Mouse (Mus musculus) hindbrain, embryonic 13.5 days (tissue): ENCODE data around the gene Hoxa6. TPM values are rescaled to one million over a fixed set of nuclear protein-coding genes. Genes with fewer than 3 reads are reported as not detected.

ENCODE experiments used
- ATAC-seq: fragments of 200-750 bp; cut with Nextera tagmentation; 2 replicates; pipeline ENCODE4 v1.8.0; 2017; ENCODE audit warnings: moderate TSS enrichment; ENCODE audit not compliant: low FRiP score
- H3K27ac ChIP-seq: fragments of 300-500 bp; sonication (generic); 2 replicates; pipeline ENCODE4 v1.5.1; 2015; ENCODE audit warnings: inconsistent platforms, mild to moderate bottlenecking, moderate library complexity
- H3K27me3 ChIP-seq: fragments of 300-500 bp; sonication (generic); 2 replicates; pipeline ENCODE4 v1.6.1; 2015; ENCODE audit warnings: mild to moderate bottlenecking, inconsistent platforms
- H3K36me3 ChIP-seq: fragments of 300-500 bp; sonication (generic); 2 replicates; pipeline ENCODE4 v1.6.1; 2015; ENCODE audit warnings: mild to moderate bottlenecking, inconsistent platforms
- H3K4me1 ChIP-seq: fragments of 300-500 bp; sonication (generic); replicated peaks from 2 replicates; pipeline ENCODE4 v1.6.1; 2015; ENCODE audit warnings: inconsistent platforms
- H3K4me2 ChIP-seq: fragments of 300-500 bp; sonication (generic); 2 replicates; pipeline ENCODE4 v1.6.1; 2015; ENCODE audit warnings: inconsistent platforms, mild to moderate bottlenecking, moderate library complexity
- H3K4me3 ChIP-seq: fragments of 300-500 bp; sonication (generic); 2 replicates; pipeline ENCODE4 v1.5.1; 2015; ENCODE audit warnings: mild to moderate bottlenecking, inconsistent platforms
- H3K9ac ChIP-seq: fragments of 300-500 bp; sonication (generic); 2 replicates; pipeline ENCODE4 v1.6.1; 2015; ENCODE audit warnings: mild to moderate bottlenecking, inconsistent platforms
- H3K9me3 ChIP-seq: fragments of 300-500 bp; sonication (generic); 2 replicates; pipeline ENCODE4 v1.6.1; 2016; ENCODE audit warnings: inconsistent platforms
- WGBS: fragments of 180-500 bp; shearing (Covaris S2); methylation state at CpG from one replicate; pipeline ENCODE4 v1.1.7; 2015; 5-methylcytosine and 5-hydroxymethylcytosine counted together
- polyA plus RNA-seq: library from polyadenylated mRNA; unstranded; fragments of >200 nt; fragmentation: Nextera tagmentation; extraction: Ambion mirVana; gene quantifications from 2 replicates; pipeline ENCODE4 v1.2.1, GENCODE M21; 2015

Hoxa6 gene
- polyA plus RNA-seq, 1 experiment from 2014 or later: 28.0 TPM

DNA sequence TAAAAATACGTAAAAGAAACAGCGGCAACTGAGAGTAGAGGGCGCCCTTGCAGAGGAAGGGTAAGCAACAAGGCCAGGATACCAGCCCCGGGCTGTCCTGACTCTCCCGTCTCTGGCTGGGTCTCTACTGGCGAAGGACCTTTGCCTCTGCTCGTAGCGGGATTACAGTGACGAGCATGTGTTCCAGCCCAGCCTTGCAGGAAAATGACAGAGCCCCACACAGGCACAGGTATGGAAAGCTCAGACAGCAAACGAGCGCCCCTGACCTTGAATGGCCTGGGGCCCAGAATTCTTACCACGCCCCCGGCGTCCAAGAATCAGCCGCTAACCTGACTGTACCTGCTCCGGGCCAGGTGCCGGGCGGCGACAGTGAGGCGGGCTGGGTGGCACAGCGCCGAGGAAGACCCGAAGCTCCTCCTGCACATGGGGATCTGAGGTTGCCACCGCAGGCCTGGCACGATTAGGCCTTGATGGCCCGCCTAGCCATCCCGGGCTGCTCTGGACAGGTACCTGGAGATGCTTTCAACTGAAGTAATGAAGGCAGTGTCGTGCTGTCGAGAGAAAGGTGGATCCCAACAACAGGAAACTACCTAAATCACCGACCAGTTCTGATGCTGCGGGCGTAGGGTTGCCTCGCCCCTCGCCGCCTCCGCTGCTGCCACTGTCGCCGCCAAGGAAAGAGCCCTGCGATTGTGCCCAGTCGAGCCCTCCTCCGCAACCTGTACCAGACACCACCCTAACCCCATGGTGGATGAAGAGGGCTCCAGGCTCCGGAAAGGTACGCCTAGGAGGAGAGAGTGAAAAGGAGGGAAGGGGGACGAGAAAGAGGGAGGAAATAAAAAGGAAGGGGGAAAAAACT is 21.3 kb upstream of the Hoxa6 start:
- H3K9ac ChIP-seq: no peak overlapping the region
- H3K4me2 ChIP-seq: no peak overlapping the region
- H3K27ac ChIP-seq: no peak overlapping the region
- peaks cover 94% of the 10 kb centered on the region for H3K27me3 ChIP-seq
- H3K36me3 ChIP-seq: no peaks in the 10 kb centered on the region
- no peak overlapping the region for H3K4me3 ChIP-seq
- WGBS: 1% methylated on average over 44 of the region's 44 CpGs
- H3K9me3 ChIP-seq: no peaks in the 10 kb centered on the region
- ATAC-seq: no peak
- no peaks in the 10 kb centered on the region for H3K4me1 ChIP-seq

DNA sequence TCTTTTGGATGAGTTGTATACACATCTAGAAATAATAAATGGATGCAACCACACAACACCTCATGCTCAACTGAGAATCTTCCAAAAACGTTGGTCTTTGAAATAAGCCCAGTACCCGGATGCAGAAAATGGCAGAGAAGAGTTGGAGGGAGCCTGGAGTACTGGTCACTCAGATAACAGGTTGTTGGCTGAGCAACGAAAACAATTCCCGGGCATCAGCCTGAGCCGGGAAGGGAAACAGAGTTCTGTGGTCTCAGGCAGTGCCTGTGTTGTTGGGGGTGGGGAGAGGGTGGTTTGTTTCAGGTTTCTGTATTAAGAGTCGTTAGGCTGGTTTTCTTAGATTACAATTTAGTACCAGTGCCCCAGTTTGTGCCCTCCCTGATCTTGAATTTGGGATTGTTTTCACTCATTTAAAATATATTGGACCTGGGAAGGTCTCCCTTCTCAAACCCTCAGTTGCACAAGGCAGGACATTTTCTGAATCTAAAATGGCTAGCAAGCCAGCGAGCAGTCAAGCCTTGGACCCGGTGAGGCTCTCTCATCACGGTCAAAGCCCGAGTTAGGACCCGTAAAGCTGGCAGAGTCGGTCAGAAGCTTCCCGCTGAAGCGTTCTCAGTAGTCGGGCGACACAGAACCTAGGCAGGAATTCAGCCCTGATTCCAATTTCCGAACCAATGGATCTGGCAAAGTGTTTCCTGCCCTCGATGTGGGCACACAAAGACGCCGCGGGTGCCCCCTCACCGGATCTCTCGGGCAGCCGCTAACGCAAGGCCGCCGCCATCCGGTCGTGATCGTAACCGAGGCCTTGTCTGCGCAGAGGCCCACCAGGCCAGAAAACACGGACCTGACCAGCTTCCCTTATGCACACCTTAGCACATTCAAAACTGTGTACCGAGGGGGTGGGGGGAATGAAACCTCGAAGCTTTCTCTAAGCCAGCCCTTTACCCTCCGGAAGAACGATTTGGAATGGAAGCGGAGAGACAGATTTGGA is 20.2 kb upstream of the Hoxa6 start:
- Histone ChIP-seq H3K27me3 (peaks cover 94% of the 10 kb centered on the region), H3K27ac (no peak overlapping the region), H3K9me3 (no peaks in the 10 kb centered on the region), H3K4me2 (no peak overlapping the region), H3K4me3 (no peak overlapping the region), H3K36me3 (no peaks in the 10 kb centered on the region), H3K9ac (no peak overlapping the region), H3K4me1 (no peaks in the 10 kb centered on the region)
- 1% methylated on average over 38 of the region's 38 CpGs for WGBS
- ATAC-seq: no peak

DNA sequence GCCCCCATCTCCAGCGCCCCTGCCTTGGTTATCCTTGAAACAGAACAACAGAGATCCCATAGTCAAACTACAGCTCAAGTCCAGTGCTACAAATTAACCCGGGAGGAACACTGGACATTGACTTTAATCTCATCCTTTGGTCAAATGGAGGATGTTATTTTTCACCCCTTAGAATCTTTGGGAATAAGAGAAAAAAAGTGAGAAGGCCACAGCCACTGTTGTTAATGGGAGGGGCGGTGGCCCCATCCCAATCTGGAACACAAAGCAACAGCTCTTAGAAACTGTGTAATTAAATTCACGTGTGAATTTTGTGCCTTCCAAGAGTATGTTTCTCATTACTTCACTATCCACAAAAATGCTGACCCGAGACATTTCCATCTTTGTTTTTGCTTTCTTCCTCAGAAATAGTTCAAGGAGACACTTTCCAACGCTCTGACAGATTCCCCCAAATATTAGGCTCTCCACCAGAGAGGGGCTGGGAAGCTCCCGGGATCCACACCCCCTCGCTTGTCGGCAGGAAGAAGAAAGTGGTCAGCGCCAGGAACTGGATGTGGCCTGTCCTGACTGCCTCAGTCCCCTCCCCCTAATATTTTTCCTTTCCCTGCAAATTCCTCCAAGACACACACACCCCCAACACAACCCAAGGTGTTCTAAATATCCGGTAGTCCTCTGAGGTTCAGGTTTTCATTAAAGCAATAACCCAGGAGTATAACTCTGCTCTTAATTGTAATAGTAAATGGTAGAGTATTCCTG is 19.1 kb upstream of the Hoxa6 start:
- Histone ChIP-seq H3K27me3 (peaks cover 94% of the 10 kb centered on the region), H3K9ac (no peak overlapping the region), H3K9me3 (no peaks in the 10 kb centered on the region), H3K4me1 (no peaks in the 10 kb centered on the region), H3K4me2 (no peak overlapping the region), H3K36me3 (no peaks in the 10 kb centered on the region), H3K27ac (no peak overlapping the region), H3K4me3 (no peak overlapping the region)
- ATAC-seq: no peak
- 3% methylated on average over 11 of the region's 11 CpGs for WGBS

- no peaks in the 10 kb centered on the region for H3K9me3 ChIP-seq
- H3K27ac ChIP-seq: no peak overlapping the region
- no peak overlapping the region for H3K4me3 ChIP-seq
- no peak overlapping the region for H3K4me2 ChIP-seq
- WGBS: 2% methylated on average over 26 of the region's 26 CpGs
- H3K36me3 ChIP-seq: no peaks in the 10 kb centered on the region
- peaks cover 2% of the 10 kb centered on the region for H3K4me1 ChIP-seq
- H3K9ac ChIP-seq: no peak overlapping the region
- H3K27me3 ChIP-seq: peaks cover 94% of the 10 kb centered on the region
- ATAC-seq: no peak
Measured at GRCm38 (mm10) chr6:52226569-52227257, 18.2 kb upstream of the Hoxa6 start.

DNA sequence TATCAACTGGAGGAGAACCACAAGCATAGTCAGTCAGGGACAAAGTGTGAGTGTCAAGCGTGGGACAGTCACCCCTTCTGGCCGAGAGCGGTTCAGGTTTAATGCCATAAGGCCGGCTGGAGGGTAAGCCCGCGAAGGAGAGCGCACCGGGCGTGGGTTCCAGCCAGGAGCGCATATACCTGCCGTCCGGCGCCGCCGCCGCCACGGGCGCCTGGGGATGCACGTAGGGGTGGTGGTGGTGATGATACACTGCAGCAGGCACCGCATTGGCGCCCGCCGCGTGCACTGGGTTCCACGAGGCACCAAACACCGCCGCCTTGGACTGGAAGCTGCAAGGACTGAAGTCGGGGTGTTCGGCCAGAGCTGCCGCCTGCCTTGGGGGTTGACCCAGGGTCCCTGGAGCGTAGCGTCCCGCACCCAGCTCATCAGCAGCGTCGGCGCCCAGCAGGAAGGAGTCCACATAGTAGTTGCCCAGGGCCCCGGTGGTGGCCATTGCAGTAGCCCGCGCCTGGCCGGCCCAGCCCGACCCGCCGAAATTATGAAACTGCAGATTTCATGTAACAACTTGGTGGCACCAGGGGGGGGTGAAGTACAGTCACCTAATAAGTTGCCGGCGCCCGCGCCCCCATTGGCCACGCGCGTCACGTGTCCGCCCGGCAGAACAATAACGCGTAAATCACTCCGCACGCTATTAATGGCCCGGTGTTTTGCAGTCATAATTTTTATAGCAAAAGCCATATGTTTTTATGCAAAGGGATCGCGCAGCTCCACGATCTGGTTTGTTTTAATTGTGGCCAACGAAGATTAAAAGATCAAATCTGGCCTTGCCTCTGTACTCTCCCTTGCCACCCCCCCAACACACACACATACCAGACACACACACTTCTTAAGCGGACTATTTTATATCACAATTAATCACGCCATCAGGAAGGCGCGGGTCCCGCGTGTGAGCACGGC is 17.4 kb upstream of the Hoxa6 start:
- Histone ChIP-seq H3K9me3 (no peaks in the 10 kb centered on the region), H3K36me3 (no peaks in the 10 kb centered on the region), H3K4me1 (peaks cover 8% of the 10 kb centered on the region), H3K27me3 (peaks cover 98% of the 10 kb centered on the region), H3K4me3 (peak overlapping the region; percentile 8; the same call in 1 of the 2 replicates), H3K9ac (no peak overlapping the region), H3K27ac (no peak overlapping the region), H3K4me2 (no peak overlapping the region)
- WGBS: 3% methylated on average over 68 of the region's 69 CpGs
- ATAC-seq: no peak

DNA sequence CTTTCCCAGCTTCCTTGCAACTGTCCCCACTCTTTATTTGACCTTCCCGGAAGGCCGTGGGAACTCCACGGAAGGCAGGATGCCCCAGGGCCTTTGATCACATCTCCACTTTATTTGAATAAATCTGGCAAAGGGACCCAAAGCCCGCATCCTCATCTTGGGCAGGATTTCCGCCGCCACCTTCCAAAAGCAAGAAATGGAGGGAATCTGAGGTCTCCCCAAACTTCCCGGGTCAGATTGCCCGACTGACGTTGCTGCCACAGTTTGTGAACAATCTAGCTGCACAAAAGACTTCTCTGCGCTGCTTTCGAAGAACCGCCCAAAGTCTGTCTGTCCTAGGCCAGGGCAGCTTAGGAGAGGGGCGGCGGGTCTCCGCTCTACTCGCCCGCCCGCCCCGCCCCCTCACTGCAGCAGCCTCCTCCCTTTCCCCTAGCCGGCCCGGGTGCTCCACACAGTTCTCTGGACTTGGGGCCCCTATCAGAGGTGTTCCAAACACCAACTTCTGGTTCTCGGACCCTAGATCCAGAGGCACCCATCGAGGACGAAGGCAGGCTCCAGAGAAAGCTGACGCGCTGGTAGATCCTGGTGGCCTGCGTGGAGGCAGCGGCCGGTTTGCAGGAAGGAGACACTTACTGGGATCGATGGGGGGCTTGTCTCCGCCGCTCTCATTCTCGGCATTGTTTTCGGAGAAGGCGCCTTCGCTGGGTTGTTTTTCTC is 16.5 kb upstream of the Hoxa6 start:
- Histone ChIP-seq H3K27me3 (peaks cover 98% of the 10 kb centered on the region), H3K9me3 (no peaks in the 10 kb centered on the region), H3K36me3 (no peaks in the 10 kb centered on the region), H3K4me3 (no peak overlapping the region), H3K27ac (no peak overlapping the region), H3K4me1 (peaks cover 8% of the 10 kb centered on the region), H3K9ac (no peak overlapping the region), H3K4me2 (no peak overlapping the region)
- WGBS: 2% methylated on average over 36 of the region's 36 CpGs
- no peak for ATAC-seq

- no peak overlapping the region for H3K4me2 ChIP-seq
- H3K4me1 ChIP-seq: peaks cover 8% of the 10 kb centered on the region
- ATAC-seq: no peak
- H3K4me3 ChIP-seq: no peak overlapping the region; the same call in 1 of the 2 replicates
- H3K9me3 ChIP-seq: no peaks in the 10 kb centered on the region
- no peaks in the 10 kb centered on the region for H3K36me3 ChIP-seq
- WGBS: 2% methylated on average over 24 of the region's 24 CpGs
- no peak overlapping the region for H3K27ac ChIP-seq
- H3K9ac ChIP-seq: no peak overlapping the region
- H3K27me3 ChIP-seq: peaks cover 98% of the 10 kb centered on the region
Measured at GRCm38 (mm10) chr6:52223939-52224760, 15.6 kb upstream of the Hoxa6 start.

DNA sequence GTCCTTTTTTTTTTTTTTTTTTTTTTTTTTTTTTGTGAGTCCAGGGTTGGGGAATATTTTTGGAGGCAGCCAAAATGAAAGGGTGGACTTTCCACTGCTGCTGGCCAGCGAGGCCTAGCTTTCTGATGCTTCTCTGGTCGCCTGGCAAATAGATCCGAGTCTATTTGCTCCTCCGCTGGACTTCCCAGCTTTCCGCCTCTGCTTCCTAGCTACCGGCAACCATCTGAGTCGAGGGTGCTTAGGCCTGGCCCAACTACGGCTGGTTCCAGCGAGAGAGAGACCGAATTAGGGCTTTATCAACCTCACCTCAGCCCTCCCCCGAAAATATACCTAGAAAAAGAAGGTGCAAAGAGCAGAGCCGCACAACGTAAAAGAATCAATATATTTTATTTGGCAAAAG is 14.2 kb upstream of the Hoxa6 start:
- WGBS: 9% methylated on average over 13 of the region's 13 CpGs
- Histone ChIP-seq H3K9me3 (no peaks in the 10 kb centered on the region), H3K27ac (no peak overlapping the region), H3K4me1 (peaks cover 8% of the 10 kb centered on the region), H3K4me2 (no peak overlapping the region), H3K36me3 (no peaks in the 10 kb centered on the region), H3K4me3 (no peak overlapping the region), H3K9ac (no peak overlapping the region), H3K27me3 (peaks cover 100% of the 10 kb centered on the region)
- ATAC-seq: no peak

DNA sequence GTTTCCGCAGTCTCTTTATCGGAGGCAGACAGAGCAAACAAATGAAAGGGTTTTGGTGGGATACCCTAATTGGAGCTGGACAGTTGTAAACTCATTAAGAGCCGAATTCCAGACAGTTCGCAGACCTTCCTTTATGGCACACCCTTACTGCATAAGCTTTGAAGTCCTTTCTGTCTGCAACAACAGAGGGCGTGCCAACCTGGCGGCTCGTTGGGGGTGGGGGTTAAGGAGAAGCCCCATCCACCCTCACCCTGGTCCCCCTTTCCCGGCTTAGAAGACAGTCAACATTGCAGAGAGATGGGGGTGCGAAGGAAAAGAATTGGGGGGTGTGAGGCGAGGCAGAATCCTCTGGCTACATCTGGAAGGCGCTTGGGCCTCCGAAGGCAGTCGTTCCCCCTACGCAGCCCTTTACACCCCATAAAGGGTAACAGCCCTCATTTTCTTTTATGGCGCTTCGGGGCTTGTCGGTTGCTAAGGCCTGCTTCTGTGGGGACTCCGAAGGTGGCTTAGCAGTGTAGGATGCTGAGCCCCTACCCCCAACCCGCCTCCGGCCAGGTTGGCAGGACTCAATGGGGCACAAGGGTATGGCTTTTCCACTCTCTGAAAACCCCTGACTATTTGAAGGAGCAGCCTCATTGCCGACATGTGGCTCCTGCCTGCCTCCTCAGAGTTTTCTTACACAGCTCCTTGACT is 13.6 kb upstream of the Hoxa6 start:
- WGBS: 7% methylated on average over 21 of the region's 21 CpGs
- Histone ChIP-seq H3K4me3 (peak overlapping the region; percentile 49), H3K9ac (no peak overlapping the region), H3K27ac (no peak overlapping the region), H3K4me1 (peaks cover 13% of the 10 kb centered on the region), H3K9me3 (no peaks in the 10 kb centered on the region), H3K36me3 (no peaks in the 10 kb centered on the region), H3K4me2 (peak overlapping the region; percentile 76), H3K27me3 (peaks cover 100% of the 10 kb centered on the region)
- ATAC-seq: 0 out of 2 replicates have a peak, but pooled peaks have one; percentile 2
